Mouse (Mus musculus) kidney, postnatal 4 days (tissue): ENCODE data around the gene Gucy2e.

Experiments
- DNase-seq, 2 experiments: peaks; one replicate each; pipeline ENCODE4 v3.0.0; 2021; ENCODE audit warnings: mixed read lengths in 2 of 2

Gene Gucy2e

DNA sequence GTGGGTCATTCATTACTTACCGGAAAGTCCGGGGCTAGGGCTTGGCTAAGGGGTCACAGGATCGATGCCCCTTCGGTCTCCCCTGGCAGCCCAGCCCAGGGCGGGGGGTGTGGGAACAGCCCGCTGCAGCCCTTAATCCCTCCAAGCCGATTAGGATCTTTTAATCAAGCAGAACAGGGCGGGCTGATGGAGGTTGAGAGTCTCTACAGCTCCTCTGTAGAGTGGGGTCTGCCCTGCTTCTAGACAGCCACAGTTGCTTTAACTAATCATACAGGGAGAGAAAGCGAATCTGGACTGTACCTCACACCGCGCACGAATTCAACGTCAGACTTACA lies at the start of gene Gucy2e:
Gucy2e (minus strand) TSS at position 111 of the 335 bp plus-strand sequence.
- no peak for DNase-seq

DNA sequence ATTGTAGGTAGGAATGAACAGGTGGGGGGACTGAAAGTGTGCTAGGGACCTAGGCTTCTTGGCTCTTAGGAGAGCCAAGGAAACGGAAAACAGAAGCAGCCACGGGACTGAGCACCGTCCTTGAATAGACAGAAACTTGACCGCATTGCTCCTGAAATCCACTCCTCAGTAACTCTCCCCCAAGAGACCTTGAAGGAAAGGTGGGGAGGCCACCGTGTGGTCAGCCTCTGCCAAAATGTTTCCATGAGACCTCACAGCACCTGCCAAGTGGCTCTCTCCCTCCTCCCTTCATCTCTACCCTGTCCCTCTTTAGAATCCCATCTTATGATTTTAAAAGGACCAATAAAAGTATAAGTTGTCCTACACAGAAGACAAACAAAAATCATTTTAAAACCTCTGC lies 40.4 kb upstream of the Gucy2e start:
- no peak for DNase-seq

DNA sequence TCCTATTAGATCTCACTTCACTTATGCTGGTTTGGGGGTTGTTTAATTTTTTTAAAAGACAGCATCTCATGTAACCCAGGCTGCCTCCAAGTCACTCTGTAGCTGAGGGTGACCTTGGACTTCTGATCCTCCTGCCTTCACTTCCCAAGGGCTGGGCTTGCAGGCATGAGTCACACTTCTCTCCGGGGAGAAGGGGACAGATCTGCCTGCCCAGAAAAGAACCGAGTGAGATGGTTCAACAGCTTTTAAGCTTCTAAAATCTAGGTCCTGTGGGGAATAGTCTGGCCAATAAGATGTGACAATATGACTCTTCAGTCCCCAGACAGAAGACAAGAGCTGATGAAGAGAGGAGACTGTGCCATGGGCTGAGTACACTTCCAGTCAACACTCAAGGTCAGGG lies 39.2 kb upstream of the Gucy2e start:
- no peak for DNase-seq

DNA sequence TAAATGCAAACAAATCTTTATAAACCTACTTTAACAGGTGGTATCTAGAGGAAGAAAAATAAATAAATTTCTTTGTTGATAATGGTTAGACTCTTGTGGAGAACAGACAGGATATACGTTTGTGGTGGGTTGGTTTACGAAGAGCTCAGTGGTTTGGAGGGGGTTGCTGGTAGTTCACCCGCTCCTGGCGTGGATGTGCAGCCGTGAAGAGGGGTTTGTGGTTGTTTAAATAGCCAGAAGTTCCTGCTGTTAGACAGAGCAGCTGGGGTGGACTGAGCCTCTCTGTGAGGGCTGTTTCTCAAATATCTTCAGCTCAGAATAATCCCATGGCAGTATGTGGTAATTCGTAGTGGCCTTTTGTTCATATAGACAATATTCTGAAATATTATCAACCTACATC lies 38.8 kb upstream of the Gucy2e start:
- no peak for DNase-seq

DNA sequence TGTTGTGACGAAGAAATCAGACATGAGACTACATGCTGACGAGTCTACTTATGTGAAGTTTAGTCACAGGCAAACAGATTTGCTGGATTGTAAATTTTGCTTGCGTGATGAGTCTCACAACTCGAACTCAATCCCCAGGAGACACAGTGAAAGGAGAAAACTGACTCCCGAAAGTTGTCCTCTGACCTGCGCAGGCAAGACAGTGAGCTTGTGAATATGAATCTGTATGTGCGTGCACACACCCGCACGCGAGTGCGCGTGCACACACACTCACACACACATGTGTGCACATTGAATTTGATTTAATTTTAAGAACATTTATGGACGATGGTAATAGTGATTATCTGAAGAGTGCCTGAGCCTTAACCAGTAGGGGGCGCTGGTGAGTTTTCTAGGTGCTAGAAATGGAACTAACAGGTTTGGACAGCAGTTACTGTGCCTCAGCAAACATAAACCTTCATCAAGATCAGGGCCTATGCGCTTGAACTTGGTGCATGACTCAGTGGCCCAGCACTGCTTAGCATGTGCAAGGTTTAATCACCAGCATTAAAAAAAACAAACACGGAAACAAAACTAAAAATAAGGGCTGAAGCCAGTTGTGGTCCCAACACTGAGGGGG lies 35.4 kb upstream of the Gucy2e start:
- DNase-seq, result peak; percentile 90

DNA sequence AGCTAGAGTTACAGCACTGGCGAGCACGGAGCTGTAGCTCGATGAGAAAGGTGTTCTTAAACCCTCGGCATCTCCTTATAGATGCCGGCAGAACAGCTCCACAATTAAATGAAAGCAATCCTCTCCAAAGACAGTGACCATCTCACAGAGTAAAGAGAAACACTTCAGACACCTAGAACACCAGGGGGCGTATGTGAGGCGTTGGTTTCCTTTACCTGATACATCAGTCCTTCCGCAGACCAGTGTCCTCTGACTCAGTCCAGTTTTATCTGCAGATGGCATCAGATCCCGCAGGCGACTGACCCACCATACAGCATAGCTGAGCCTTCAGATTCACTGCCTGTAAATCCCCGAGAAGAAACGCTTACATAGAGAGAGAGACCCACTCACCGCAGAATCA lies 32.7 kb upstream of the Gucy2e start:
- peak; percentile 86 to 88 for DNase-seq

DNA sequence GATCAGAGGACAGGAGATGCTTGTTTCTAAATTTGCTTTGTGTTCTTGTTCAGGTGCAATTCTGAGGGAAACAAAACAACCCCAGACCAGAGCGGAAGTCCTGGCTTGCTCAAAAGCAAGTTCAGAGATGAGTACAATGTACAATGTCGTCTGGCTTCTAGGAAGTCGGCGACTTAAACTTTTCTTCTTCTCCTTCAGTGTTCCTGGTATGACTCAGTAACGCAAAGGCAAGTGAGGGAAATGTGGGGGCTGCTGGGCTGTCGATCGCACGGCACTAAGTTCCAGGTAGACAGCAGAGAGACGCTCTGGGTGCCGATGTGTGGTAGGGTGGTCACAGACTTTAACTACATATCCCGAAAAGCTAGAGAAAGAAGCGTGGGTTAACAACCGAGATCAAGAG lies 31.3 kb upstream of the Gucy2e start:
- no peak for DNase-seq

DNA sequence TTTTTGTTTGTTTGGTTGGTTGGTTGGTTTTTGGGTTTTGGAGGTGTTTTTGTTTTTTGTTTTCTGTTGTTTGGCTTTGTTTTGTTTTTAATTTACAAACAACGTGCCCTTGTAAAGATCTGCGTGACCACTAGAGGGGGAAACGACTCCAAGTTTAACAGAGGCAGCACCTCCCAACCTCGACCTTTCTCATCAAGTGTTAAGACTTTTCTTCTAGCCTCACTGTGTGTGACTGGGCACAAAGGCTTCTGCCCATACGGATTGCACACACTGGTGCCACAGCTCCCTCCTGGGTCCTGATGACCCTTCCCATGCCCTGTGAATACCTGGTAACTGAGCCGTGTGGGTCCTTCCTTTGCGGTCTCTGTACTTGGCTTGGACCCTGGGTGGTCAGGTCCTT lies 30.5 kb upstream of the Gucy2e start:
- peak; percentile 30 to 49 for DNase-seq

DNA sequence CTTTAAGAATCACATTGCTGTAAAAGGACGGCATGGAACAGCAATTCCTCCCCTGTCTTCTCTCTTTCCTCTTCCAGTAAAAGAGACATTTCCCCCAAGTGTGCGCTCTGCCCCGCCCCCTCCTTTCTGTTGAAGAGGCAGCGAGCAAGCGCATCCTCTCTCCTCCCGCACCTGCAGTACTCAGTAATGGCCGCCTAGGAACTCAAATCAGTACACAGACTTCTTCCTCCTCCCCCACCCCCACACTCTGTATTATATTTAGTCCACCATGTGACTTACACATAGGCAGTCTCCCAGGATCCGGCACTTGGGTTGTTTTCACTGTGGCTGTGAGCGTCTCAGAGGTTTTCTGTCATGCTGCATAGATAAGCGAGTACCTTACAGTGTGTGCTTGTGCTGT lies 29.4 kb upstream of the Gucy2e start:
- peak; percentile 62 to 73 for DNase-seq

DNA sequence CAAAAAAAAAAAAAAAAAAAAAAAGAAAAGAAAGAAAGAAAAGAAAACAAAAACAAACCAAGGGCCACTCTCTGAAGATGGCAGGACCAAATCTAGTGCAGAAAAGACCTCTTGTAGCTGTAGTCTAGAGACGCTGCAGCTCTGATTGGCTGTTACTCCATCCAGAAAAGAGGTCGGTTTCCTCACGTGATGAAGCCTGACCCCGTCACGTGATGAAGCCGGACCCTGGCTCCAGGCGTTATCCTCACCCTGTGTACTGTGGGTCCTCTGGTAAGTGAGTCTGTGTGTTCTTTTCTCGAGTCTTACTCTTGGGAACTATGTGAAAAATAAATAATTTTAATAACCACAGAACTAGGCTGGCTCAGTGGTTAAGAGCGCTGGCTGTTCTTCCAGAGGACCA lies 28.6 kb upstream of the Gucy2e start:
- no peak for DNase-seq

DNA sequence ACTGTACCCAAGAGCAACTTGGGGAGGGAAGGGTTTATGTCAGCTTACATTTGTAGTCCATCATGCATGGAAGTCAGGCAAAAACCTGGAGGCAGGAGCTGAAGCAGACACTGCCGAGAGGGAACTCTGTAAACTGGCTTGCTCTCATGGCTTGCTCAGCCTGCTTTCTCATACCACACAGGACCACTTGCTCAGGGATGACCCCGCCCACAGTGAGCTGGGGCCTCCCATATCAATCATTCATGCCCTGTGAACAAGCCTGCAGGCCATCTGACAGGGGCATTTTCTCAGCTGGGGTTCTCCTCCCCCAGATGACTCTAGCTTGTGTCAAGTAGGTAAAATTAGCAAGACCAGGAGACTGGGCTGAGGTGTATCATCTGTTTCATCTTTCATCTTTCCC lies 27.4 kb upstream of the Gucy2e start:
- peak; percentile 37 to 54 for DNase-seq

DNA sequence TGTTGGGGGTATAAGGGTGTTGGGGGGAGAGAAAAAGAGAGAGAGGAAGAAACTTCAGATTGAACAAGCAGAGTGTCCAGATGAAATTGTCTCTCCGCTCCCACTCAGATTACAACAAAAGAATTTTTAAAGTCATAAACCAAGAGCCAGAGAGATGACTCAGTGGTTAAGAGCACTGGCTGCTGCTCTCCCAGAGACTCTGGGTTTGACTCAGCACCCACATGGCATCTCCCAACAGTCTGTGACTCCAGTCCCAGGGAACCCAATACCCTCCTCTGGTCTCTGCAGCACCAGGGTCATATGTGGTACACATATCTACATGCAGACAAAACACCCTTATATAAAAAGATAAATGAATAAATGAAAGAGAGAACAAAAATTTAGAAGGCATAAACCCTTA lies 23.3 kb upstream of the Gucy2e start:
- no peak for DNase-seq

DNA sequence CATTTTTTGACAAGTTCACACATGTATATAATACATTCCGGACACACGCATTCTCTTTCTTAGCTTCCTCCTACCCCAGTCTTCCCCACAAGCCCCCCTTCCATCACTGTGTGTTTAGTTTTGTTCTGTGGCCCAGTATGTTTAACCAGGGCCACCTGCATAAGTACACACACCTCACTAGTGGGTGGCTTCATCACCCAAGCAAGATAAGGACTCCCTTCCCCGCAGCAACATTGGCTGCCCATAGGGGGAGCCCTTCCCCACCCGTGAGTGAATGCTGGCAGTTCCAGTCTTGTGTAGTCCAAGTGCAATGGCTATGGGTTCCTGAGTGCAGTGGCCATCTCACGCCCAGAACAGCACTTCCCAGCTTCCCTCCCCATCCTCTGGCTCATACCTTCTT lies 21.5 kb upstream of the Gucy2e start:
- peak; percentile 56 to 65 for DNase-seq

DNA sequence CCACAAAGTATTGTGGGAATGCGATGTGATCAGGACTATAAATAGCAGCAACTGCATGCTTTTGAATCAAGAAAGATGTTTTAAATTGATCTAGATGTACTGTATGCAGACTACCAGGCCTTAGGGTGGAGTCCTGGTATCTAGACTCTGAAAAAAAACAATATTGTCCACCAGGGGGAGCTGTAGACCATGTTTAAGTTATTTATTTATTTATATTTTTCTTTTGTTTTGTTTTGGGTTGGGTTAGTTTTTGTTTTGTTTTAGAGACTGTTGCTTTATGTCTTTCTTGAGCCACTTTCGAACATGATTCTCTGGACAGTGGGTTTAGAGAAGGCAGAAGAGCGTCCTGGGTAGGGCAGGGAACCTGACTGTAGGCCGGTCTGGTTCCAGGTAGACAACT lies 21.0 kb upstream of the Gucy2e start:
- peak in 1 of 2 experiments; percentile 21 for DNase-seq

DNA sequence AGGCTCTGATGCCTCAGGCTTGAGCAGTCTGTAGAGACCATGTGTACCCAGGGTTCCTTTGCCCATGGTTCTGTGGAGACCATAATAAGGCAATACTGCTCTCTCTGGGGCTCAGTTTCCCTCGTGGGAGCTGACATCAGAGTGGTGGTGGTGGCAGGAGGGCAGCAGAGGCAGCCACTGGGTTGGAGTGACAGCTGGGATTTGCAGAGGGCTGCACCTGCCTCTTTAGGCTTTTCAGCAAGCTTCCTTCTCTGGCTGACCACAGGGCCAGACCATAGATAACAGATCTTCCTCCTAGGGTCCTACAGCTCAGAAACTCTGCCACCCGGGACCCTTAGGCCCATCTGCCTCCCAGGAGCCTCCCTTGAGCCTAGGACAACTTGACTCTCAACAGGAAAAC lies 20.2 kb upstream of the Gucy2e start:
- no peak for DNase-seq

DNA sequence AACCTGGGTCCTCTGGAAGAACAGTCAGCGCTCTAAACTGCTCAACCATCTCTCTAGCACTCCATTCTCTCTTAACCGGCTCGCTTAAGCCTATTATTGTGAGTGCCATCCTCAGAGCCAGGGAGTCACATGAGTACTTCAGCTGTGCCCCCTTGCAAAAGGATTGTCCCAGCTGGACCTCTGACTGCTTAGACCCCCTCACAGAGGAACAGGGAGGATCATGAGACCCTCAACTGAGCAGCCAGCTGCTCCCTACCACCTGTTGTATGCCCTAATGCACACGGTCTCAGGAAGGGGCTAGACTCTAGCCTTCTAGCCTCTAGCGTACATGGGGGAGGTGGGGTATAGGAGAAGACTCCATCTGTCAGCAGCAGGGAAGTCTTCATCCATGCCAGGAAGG lies 18.0 kb upstream of the Gucy2e start:
- no peak for DNase-seq

DNA sequence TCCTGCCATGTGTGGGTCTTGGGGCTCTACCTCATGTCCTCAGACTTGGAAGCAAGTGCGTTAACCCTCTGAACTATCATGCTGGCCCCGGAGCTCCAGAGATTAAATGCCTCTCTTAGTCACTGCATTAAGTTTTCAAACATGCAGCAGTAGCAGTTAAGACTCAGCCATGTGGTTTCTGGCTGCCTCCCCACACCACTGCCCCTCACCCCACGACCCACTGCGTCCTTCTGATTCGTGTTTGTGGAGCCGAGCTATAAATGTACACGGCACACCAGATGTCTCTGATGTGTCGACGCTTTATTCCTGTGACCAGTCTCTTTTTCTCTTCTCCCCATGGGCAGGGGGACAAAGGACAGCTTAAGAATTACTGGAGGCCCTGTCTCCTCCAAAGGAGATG lies 16.3 kb upstream of the Gucy2e start:
- DNase-seq, result no peak

DNA sequence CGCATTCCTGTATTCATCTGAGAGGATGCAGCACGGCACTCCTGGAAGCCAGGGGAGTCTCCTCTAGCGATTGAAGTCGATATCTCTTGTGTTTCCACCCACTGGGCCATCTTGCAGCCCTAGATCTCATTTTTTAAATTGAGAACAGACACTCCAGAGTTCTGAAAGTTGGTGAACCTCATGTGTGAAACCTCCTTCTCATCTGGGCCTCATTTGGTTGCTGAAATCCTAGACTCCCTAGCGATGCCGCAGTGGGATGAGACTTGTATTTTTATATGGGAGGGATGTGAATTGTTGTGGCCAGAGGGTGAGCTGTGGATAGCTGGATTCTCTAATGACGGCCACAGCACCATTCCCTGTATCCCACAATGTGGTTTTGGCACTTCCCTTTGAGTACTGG lies 15.1 kb upstream of the Gucy2e start:
- no peak for DNase-seq

DNA sequence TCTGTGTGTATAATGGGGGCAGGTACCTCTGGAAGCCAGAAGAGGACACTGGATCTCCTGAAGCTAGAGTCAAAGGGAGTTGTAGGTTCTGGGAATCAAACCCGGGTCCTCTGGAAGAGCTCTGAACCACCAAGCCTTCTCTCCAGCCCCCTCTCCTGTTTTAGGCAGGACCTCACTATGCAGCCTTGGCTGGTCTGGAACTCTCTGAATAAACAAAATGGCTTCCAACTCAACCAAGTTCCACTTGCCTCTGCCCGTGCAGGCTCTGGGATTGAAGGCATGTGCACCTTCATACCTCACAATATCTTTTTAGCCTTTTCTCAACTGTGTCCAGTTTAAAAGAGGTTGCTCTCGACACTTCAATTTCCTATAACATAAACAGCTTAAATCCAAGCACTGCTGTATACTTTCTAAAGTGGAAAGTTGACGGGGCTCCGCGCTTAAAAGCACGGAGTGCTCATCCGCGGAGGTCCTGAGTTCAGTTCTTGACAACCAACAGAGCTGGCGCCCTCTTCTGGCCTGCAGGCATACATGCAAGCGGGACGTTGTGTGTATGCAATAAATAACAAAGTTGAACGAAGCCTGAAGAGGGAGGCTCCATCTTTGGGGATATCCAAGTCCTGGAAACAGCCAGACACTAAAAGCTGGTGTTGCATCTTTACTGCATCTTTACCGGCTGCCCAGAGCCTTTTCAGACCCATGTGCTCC lies 14.5 kb upstream of the Gucy2e start:
- no peak for DNase-seq

DNA sequence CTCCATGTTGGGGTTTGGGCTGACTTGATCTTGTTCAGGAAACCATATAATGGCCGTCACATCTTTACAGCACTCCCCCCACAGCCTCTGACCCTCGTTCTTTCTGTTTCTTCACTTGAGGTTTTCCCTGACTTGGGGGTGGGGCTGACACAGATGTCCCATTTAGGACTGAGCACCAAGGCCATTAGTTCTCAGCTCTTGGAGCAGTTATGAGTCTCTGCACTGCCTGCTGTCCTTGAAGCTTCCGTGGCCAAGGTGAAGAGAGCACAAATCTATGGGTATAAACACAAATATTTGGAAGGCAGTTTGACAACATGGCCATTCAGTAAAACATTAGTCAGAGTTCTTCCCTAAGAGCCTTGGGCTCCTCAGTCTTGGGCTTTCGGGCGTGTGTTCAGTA lies 13.3 kb upstream of the Gucy2e start:
- no peak for DNase-seq

DNA sequence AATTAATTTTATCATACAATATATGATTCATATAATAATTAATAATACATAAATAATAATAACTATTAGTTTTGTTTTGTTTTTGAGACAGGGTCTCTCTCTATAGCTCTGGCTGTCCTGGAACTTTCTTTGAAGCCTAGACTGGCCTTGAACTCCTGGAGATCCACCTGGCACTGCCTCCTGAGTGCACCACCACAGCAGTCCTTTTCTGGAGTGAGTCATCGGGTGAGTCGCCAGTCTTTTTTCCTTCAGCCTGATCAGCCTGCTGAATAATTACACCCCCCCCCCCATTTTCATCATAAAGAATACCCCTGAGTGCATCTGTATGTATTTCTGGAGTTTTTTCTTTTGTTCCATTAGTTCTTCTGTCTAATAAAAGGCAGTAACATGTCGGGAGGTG lies 12.3 kb upstream of the Gucy2e start:
- no peak for DNase-seq

DNA sequence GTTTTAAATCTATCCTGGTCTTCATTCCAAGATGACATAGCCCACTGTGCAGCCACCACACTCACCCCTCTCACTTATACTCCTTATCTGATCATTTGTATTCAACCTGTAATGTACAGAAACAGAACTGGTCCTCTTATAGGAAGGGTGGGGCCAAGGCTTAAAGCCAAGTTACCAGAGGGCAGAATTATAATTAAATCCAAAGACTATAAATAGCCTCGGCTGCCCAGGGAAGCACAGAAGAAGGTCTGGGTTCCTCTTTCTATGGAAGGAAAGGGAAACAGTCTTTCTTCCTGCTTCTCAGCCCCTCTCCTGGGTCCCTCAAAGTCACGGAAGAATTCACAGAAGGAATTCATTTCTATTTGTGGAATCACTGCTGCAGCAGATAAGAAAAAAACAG lies 8.8 kb upstream of the Gucy2e start:
- peak in 1 of 2 experiments; percentile 27 for DNase-seq

DNA sequence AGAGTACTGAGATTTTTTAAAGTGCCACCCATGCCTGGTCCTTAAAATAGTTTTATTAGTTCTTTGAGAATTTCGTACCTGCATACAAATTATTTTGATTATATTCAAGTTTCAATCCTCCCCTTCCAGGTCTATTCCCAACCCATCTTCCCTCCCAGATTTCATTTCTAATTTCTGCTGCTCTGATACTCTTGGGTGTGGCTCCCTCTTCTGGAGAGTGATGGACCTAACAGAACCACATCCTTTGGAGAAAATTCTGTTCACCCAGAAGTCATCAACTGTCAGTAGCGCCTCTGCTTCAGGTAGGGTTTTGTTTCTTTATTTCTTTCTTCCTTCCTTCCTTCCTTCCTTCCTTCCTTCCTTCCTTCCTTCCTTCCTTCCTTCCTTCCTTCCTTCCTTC lies 8.1 kb upstream of the Gucy2e start:
- DNase-seq, result peak; percentile 58 to 67

DNA sequence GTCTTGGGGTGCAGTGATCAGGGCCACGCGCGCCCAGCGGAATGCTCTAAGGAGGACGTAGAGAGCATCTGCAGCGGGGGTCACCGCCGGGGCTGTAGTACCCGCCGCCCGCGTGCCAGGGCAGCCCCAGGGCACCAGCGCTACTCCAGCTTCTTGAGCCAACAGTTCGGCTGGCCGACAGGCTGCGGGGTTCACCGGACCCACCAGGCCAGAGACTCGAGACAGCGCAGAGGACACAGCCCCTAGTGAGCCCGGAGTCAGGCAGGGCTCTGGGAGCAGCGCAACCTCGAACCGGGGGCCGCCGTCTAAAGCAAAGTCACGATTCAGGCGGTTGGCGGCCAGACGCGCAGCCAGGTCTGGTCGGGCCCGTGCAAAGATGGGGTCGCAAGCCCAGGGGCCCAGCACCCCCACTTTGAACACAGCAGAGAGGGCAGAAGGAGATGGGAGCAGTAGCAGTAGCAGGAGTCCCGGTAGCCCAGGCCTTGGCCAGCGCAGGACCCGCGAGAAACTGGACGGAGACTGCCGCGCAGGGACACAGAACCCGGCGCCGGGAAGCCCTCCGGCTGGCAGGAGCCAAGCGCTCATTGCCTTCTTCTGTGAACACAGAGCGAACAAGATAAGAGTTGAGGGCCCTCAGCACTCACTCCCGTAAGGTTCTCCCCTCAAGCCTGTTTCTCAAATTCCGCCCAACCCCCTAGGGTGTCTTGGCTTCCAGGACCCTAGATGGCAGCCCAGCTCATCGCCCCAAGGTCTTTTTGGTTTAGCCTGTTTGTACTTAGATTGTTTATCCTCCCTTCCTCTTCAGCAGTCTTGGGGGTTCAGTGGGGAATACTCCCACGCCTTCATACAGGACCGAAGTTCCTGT lies 543 bp downstream of the Gucy2e start:
- DNase-seq, result peak; percentile 21 to 33
